Mouse (Mus musculus) forebrain, embryonic 10.5 days (tissue): ENCODE data around the gene Ssu2. TPM values are rescaled to one million over a fixed set of nuclear protein-coding genes. Genes with fewer than 3 reads are reported as not detected.

Experiments used
- DNase-seq: peaks from one replicate; pipeline ENCODE4 v3.0.0-alpha.2; 2017; ENCODE audit warnings: low spot score; ENCODE audit errors: extremely low spot score
- H3K27ac ChIP-seq: fragments of 300-500 bp; sonication (generic); 2 replicates; pipeline ENCODE4 v1.5.1; 2016; ENCODE audit warnings: mild to moderate bottlenecking
- H3K27me3 ChIP-seq: fragments of 300-500 bp; sonication (generic); 2 replicates; pipeline ENCODE4 v1.6.1; 2016; ENCODE audit warnings: mild to moderate bottlenecking; ENCODE audit not compliant: poor library complexity, severe bottlenecking
- H3K36me3 ChIP-seq: fragments of 300-500 bp; sonication (generic); replicated peaks from 2 replicates; pipeline ENCODE4 v1.6.1; 2016; ENCODE audit warnings: mild to moderate bottlenecking, moderate library complexity
- H3K4me1 ChIP-seq: fragments of 300-500 bp; sonication (generic); 2 replicates; pipeline ENCODE4 v1.6.1; 2016
- H3K4me3 ChIP-seq: fragments of 300-500 bp; sonication (generic); 2 replicates; pipeline ENCODE4 v1.5.1; 2016; ENCODE audit warnings: mild to moderate bottlenecking, moderate library complexity
- H3K9me3 ChIP-seq: fragments of 300-500 bp; sonication (generic); 2 replicates; pipeline ENCODE4 v1.6.1; 2016; ENCODE audit warnings: mild to moderate bottlenecking, moderate library complexity
- WGBS: fragments of 180-500 bp; shearing (Covaris S2); methylation state at CpG from one replicate; pipeline ENCODE4 v1.1.7; 2016; 5-methylcytosine and 5-hydroxymethylcytosine counted together
- polyA plus RNA-seq: library from polyadenylated mRNA; unstranded; fragments of >200 nt; fragmentation: Nextera tagmentation; extraction: Ambion mirVana; gene quantifications from 2 replicates; pipeline ENCODE4 v1.2.1, GENCODE M21; 2016

The Ssu2 gene
- polyA plus RNA-seq, 1 experiment from 2014 or later = 0.55 TPM

- Histone ChIP-seq H3K4me1 (peaks cover 19% of the 10 kb centered on the region), H3K27ac (0 out of 2 replicates have a peak overlapping the region, but pooled peaks have one; percentile 12), H3K36me3 (no peaks in the 10 kb centered on the region), H3K27me3 (no peaks in the 10 kb centered on the region), H3K9me3 (no peaks in the 10 kb centered on the region), H3K4me3 (no peak overlapping the region)
- no peak for DNase-seq
- WGBS = 79% methylated on average over 5 of the region's 5 CpGs
These were observed 57.2 kb downstream of the Ssu2 start for GRCm38 (mm10) chr6:112330520-112331222.

- Histone ChIP-seq H3K27ac (no peak overlapping the region), H3K4me3 (no peak overlapping the region), H3K27me3 (no peaks in the 10 kb centered on the region), H3K36me3 (no peaks in the 10 kb centered on the region), H3K4me1 (peaks cover 19% of the 10 kb centered on the region), H3K9me3 (no peaks in the 10 kb centered on the region)
- 90% methylated on average over 5 of the region's 5 CpGs for WGBS
- DNase-seq = no peak
These were observed 60.0 kb downstream of the Ssu2 start for GRCm38 (mm10) chr6:112327793-112328192.

- no peak overlapping the region for H3K4me3 ChIP-seq
- peaks cover 9% of the 10 kb centered on the region for H3K4me1 ChIP-seq
- H3K9me3 ChIP-seq = no peaks in the 10 kb centered on the region
- 91% methylated on average over 3 of the region's 3 CpGs for WGBS
- no peaks in the 10 kb centered on the region for H3K27me3 ChIP-seq
- DNase-seq = no peak
- H3K27ac ChIP-seq = no peak overlapping the region
- H3K36me3 ChIP-seq = no peaks in the 10 kb centered on the region
These were observed 62.6 kb downstream of the Ssu2 start for GRCm38 (mm10) chr6:112325213-112325612.

GRCm38 (mm10) chr6:112322916-112323315, 64.9 kb downstream of the Ssu2 start:
- no peaks in the 10 kb centered on the region for H3K4me1 ChIP-seq
- WGBS = 88% methylated on average over 5 of the region's 5 CpGs
- H3K4me3 ChIP-seq = no peak overlapping the region
- no peaks in the 10 kb centered on the region for H3K27me3 ChIP-seq
- no peaks in the 10 kb centered on the region for H3K36me3 ChIP-seq
- no peak for DNase-seq
- no peak overlapping the region for H3K27ac ChIP-seq
- no peaks in the 10 kb centered on the region for H3K9me3 ChIP-seq

- no peaks in the 10 kb centered on the region for H3K36me3 ChIP-seq
- H3K4me1 ChIP-seq = no peaks in the 10 kb centered on the region
- 53% methylated on average over 5 of the region's 5 CpGs for WGBS
- H3K27me3 ChIP-seq = no peaks in the 10 kb centered on the region
- H3K9me3 ChIP-seq = no peaks in the 10 kb centered on the region
- DNase-seq = no peak
- no peak overlapping the region for H3K4me3 ChIP-seq
- no peak overlapping the region for H3K27ac ChIP-seq
These were observed 67.1 kb downstream of the Ssu2 start for GRCm38 (mm10) chr6:112320679-112321078.

GRCm38 (mm10) chr6:112319449-112319848, 68.4 kb downstream of the Ssu2 start:
- no peaks in the 10 kb centered on the region for H3K27me3 ChIP-seq
- no peak for DNase-seq
- H3K27ac ChIP-seq = no peak overlapping the region
- H3K4me1 ChIP-seq = no peaks in the 10 kb centered on the region
- 92% methylated on average over 4 of the region's 4 CpGs for WGBS
- no peaks in the 10 kb centered on the region for H3K9me3 ChIP-seq
- H3K4me3 ChIP-seq = no peak overlapping the region
- H3K36me3 ChIP-seq = no peaks in the 10 kb centered on the region

GRCm38 (mm10) chr6:112311385-112311784, 76.4 kb downstream of the Ssu2 start:
- DNase-seq = no peak
- Histone ChIP-seq H3K27me3 (no peaks in the 10 kb centered on the region), H3K36me3 (no peaks in the 10 kb centered on the region), H3K4me1 (0 out of 2 replicates have a peak, but pooled peaks cover 6% of the 10 kb centered on the region), H3K27ac (no peak overlapping the region), H3K9me3 (no peaks in the 10 kb centered on the region), H3K4me3 (no peak overlapping the region)
- WGBS = 49% methylated on average over 4 of the region's 4 CpGs

- Histone ChIP-seq H3K27me3 (no peaks in the 10 kb centered on the region), H3K27ac (no peak overlapping the region), H3K4me3 (no peak overlapping the region), H3K9me3 (no peaks in the 10 kb centered on the region), H3K36me3 (no peaks in the 10 kb centered on the region), H3K4me1 (0 out of 2 replicates have a peak, but pooled peaks cover 6% of the 10 kb centered on the region)
- no peak for DNase-seq
- WGBS = 87% methylated on average over 6 of the region's 6 CpGs
These were observed 78.4 kb downstream of the Ssu2 start for GRCm38 (mm10) chr6:112309330-112309938.

Other genes with a start within 250 kb of the Ssu2 start
- gene Lmcd1, start 114.3 kb downstream of the Ssu2 start, polyA plus RNA-seq = 1.1 and 2.3 TPM in 2 replicates
- gene Cav3, start 71.5 kb upstream of the Ssu2 start, polyA plus RNA-seq = not detected in 2 replicates
- gene Oxtr, start 101.9 kb upstream of the Ssu2 start, polyA plus RNA-seq = 0.06 and 0.12 TPM in 2 replicates